Mouse (Mus musculus): Measurements from ENCODE around the gene Rtbdn.

Rtbdn gene

DNA sequence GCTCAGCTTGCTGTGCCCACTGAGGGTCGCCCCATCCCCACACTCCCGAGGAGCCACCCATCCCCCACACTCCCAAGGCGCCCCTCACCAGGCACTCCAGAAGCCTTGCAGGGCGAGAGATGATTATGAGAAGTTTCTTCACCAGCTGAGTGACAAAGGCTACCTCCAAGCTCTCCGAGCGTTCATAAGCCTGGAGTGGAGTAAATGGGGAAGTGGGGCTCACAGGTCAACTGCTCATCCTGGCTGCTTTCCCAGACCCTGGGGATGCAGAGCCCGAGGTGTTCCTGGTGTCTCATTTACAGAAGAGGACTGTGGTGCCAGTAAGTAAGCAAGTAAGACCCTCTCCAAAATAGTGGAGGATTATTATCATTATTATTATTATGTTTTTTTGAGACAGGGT lies 21.2 kb upstream of the Rtbdn start:
- DNase-seq, result no peak

- DNase-seq, result no peak
Measured at GRCm38 (mm10) chr8:84927513-84927912, 19.3 kb upstream of the Rtbdn start.

- DNase-seq, result peak; percentile 90 to 92
Measured at GRCm38 (mm10) chr8:84928456-84929306, 18.1 kb upstream of the Rtbdn start.

DNA sequence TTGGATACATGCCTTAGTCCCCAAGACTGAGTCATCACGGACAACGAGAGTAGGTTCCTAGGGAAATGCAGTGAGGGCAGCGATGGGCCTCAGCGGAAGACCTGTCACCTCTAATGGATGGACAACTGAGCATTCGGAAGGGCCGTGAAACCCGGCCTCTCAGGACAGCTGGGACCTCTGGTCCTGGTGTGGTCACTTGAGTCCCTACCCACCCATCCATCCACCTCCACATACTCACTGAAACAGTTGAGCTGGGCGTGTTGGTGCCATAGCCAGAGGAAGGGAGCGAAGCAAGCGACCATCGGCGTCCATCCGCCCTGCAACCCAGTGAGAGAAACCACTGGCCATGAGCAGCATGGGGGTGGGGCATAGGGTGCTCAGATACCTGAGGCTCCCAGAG lies 16.2 kb upstream of the Rtbdn start:
- no peak for DNase-seq

DNA sequence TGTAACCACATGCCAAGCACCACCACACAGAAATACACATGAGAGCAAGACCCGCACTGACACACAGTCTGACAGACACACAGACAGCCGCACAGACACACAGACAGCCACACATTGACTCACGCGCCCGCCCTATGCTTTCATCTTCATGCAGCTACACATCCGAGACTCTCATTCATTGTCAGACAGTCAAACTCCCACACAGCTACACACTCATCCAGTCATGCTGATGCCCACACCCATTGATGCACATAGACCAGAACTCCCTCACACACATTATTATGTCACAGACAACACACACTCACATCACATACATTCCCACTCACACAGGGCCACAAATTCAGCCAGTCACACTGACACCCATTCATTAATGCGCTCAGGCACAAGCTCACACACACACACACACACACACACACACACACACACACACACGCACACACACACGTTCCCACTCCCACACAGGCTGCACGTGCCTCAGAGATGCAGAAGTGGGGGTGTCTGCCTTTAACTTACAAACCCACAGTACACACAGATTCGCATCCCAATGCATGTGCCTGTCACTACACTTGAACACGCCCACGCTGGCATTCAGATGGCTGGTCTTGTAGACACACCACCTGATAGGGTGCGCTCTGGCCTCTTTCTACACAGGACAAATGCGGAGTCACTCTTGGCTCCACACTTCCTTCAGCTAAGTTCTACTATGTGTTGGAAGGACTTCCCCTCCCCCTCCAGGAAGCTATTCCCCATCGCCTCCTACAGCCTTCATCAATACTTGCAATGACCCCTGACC lies 12.8 kb upstream of the Rtbdn start:
- DNase-seq, result no peak

- DNase-seq, result peak; percentile 83 to 88
Measured at GRCm38 (mm10) chr8:84934860-84935259, 11.9 kb upstream of the Rtbdn start.

DNA sequence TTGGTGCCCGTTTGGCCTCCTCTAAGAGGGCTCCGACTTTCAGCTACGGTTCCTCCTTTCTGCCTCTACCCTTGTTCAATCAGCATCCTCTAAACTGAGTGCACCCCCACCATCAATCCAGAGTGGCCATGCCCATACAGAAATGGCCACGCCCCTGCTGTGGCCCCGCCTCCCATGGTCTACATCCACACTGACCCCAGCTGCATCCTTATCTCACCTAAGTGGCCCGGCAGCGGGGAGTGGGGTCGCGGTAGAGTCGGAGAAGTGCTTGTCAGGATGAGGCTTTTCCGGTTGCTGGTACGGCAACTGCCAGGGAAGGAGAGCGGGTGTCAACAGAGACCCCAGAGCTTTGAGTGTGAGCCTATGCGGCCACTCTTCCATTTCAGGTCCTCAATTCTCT lies 11.3 kb upstream of the Rtbdn start:
- DNase-seq, result peak; percentile 54 to 62

GRCm38 (mm10) chr8:84936041-84936961 lies 10.5 kb upstream of the Rtbdn start:
- peak; percentile 68 to 71 for DNase-seq

DNA sequence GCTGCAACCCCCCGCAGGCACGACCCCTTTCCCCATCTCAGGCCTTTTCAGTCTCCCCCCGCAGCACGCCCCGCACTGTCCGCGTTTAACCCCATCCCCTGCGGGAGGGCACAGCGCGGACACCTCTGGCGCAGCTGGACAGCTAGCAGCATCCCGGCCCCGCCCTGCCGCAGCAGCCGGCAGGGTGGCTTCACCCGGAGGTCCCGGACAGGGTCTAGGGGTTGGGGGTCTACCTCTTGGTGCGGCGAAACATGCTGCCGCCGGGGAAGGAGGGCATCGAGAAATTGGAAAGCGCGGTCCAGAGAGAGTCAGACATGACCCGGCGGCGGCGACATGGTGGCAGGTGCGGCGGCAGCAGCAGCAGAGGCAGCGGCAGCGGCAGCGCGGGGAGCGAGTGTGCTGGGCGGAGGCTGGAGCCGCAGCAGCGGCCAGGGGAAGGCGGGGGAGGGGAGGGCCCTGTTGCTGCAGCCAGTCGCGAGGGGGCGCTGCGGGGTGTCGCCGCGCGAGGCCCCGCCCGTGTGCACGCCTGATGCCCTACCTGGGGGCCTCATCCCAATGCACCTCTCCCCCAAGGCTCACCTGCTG lies 9.7 kb upstream of the Rtbdn start, which contains the start of gene Mast1:
Mast1 (minus strand) TSS at position 398 of the 585 bp plus-strand sequence.
- peak; percentile 96 for DNase-seq

DNA sequence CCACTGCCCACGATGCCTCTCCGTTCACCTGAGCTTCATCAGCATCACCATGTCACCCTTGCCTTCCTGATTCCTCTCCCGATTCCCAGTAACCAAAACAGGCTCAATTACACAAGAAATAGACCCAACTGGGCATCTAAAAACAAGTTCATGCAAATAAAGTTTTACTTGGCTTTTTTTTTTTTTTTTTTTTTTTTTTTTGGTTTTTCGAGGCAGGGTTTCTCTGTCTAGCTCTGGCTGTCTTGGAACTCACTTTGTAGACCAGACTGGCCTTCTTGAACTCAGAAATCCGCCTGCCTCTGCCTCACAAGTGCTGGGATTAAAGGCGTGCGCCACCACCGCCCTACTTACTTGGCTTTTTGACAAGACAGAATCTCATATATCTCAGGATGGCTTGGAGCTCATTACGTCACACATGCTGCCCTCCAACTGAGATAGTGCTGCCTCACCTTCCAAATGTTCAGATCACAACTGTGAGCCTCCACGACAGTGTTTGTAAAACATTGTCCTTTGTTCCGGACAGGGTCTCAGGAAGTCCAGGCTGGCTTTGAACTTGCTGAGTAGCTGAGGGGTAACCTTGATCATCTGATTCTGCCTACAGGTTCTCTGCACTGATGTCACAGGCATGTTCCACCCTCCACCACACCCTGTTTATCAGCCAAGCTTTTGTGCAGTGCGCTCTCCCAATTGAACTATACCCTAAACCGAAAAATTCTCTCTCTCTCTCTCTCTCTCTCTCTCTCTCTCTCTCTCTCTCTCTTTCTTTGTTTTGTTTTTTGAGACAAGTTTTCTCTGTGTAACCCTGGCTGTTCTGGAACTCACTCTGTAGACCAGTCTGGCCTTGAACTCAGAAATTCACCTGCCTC lies 8.9 kb upstream of the Rtbdn start:
- no peak for DNase-seq

DNA sequence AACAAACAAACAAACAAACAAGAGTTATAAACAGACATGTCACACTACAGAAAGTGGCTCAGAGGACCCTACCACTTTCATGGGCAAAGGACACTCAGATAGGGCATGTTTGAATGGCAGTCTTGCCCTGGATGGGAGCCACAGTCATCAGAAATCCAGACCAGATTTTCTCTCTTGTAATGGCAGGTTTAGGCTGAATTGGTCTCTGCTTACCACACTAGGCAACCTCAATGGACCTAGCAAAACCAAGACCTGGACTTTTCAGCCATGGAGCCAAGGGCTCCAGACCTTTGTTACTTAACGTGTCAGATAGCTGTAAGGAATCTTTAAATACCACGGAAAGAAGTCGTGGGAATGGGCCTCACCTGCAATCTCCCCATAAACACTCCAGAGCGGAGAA lies 3.1 kb upstream of the Rtbdn start:
- peak; percentile 36 to 59 for DNase-seq

DNA sequence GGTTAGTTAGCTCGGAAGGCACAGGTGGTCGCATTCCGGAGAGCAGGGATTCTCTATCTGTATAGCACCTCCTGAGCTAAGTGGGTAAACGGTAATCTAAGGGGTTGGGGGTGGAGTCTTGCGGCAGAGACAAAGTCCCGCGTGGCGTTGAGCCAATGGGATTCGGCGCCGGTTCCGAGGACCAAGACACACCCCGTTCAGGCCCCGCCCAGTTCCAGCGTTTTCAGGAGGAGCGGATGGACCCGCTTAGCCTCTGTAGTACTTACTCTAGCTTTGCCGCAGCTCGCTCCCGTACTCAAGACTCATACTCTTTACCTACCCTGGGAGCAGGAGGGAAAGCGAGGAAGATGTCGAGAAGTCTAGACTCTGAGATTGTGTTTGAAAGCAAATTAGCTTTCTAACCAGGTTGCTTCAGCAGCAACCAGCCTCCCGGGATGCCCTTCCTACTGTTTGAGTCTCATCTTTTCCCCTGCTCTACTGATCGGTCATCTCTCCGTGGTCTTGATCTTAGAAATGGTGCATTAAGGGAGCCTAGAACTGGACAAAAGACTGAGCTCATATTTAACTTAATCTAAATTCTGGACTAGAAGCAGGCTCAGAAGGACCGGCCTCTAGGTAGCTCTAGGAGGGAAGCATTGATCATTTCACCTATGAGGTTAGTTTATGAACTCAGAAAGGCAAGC lies 2.2 kb upstream of the Rtbdn start:
- peak; percentile 80 for DNase-seq

DNA sequence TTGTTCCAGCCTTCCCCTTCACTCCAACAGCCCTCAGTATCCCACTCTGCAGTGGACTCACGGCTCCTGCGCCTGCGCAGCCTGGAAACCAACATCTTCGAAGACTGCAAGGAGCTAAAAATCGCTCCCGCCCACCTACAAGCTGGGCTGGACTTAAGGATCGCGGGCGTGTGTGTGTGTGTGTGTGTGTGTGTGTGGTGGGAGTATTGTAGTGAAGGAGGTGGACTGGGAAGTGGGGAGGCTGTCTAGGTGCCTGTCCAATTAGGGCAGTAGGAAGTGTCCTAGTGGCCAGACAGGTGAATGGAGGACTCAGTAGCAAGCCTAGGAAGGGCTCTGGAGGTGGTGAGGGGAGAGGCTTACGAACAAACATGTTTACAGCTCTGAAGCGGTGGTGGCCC lies 1.6 kb upstream of the Rtbdn start:
- DNase-seq, result peak; percentile 64 to 68

DNA sequence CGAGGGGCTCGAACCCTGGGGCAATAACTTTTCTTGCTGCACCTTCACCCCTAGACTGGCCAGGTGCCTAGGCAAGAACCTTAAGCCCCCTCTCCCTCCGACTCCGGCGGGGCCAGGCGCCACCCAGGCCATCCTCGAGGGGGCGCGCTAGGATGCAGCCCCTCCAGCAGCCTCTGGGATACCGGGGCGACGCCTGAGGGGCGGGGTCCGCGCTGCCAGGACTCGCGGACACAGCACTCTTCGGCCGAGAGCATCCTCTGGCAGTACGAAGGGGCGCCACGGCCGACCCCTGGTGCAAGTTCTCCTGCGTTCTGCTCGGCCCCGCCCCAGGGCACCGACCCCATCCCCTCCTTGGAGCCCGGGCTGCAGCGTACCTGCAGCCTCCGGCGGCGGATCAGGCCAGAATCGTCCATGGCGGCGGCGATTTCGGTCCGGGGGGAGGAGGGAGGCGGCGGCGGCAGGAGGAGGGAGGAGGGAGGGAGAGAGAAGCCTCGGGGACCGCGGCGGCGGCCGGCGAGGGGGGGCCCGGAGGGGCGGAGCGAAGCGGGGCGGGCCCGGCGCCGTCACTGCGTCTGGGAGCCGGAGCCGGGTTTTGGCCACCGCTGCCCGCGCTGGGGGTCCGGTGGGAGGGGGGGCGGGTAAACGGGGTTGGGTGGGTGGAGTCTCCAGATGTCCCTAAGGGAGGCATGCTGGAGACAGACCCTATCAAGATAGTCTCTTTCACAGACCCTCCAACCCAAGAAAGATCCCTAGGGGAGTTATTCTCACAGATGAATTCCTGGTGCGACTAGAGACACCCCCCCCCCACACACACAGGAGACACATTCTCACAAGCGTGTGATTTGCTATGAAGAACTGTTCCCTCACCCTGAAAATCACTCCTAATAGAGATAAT lies 911 bp upstream of the Rtbdn start:
- DNase-seq, result peak; percentile 83 to 88

GRCm38 (mm10) chr8:84947241-84947545 lies 402 bp downstream of the Rtbdn start:
- peak in 1 of 2 experiments; percentile 8 for DNase-seq

DNA sequence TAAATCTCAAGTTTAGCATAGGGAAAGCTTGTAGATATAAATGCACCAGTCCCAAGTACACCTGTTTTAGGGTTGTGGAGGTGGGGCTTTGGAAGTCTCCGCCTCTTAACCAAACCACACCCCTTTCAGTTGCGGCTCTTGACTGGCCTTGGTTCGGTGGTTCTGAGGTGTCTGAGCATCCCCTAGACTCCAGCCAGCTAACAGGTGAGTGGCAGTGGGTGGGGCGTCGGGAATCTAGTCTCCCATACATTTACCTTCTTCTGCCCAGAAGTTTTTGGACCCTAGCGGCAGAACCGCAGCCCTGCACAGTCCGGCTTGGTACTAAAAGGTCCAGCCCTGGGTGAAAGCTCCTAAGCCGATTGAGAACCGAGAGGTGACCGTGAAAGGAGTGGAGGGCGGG lies 3.0 kb downstream of the Rtbdn start:
- no peak for DNase-seq

DNA sequence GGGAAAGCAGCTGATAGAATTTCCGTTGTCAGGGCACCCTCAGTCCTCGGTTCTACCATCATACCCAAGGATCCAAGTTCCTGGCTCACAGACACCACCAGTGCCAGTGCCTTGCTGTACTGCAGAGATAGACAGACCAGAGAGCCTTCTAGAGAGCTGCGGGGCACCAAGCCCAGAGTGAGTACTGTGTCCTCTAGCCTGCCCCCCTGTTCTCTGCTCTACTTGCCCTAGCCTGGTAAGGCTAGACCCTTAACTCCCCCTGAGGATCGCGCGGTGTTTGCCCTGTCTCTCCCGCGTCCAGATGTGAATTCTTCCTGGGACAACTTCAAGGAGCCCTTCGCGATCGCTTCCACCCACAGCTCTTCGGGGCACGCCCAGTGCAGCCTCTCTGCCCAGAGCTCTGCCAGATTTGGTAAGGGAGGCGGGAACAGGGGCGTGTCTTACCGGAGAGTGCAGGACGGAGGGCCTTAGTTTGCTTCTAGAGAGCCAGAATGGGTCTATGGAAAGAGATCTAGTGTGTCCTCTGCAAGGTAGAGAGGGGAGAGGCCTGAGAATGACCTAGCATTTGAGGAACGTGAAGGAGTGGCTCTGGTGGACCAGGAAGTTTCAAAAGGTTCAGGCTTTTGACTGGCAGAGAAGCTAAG lies 5.9 kb downstream of the Rtbdn start:
- peak in 1 of 2 experiments; percentile 28 for DNase-seq

DNA sequence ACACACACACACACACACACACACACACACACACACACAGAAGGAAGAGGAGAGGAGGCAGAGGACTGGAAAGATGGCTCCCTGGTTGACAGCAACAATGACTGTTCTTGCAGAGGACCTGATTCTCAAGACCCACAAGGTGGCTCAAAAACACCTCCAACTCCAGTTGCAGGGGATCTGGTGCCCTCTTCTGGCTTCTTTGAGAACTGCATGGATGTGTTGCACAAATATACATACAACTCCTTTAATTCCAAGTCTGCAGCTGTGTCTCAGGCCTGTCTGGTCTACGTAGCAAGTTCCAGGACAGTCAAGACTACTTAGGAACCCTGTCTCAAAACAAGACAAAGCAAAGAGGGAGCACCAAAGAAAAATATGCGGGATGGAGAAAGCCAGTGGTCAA lies 10.0 kb downstream of the Rtbdn start:
- DNase-seq, result peak; percentile 90 to 96

DNA sequence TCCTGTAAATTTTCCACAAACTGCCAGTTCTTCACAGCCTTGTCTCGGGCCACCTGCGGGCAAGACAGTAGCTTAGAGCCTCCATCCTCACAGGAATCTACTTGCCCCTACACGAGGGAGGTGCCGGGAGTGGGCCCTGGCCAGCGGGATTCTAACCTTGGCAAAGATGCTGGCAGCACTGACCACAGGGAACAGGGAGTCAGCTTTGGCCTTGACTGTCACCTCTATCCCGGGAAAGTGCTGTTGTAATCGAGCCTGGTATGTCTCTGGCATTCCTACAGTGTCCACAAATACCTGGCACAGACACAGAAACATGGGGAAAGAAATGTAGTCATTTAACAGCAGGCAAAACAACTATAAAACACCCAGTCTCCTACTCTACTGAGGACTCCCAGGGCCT lies 13.0 kb downstream of the Rtbdn start:
- no peak for DNase-seq
